Mouse (Mus musculus) ES-E14 (cell line): ENCODE data around the gene Stx5a. TPM values are rescaled to one million over a fixed set of nuclear protein-coding genes. Genes with fewer than 3 reads are reported as not detected.
"Not testable (repeated sequence)": the region's sequence is repeated elsewhere in the genome, so short reads cannot be mapped to it uniquely, and the experiment has no call there.

Experiments used
- DNase-seq: peaks from one replicate; pipeline ENCODE4 v3.0.0-alpha.2; 2013; ENCODE audit warnings: low read depth, low spot score
- H3K27ac ChIP-seq: 2 replicates; pipeline ENCODE4 v1.5.1; 2012; ENCODE audit warnings: low read depth, mild to moderate bottlenecking, low read length, moderate library complexity, mixed read lengths; ENCODE audit not compliant: poor library complexity, insufficient read depth, severe bottlenecking
- H3K36me3 ChIP-seq: 2 replicates; pipeline ENCODE4 v1.6.1; 2012; ENCODE audit warnings: mild to moderate bottlenecking, low read length, moderate library complexity, mixed read lengths; ENCODE audit not compliant: control insufficient read depth, poor library complexity, insufficient read depth, severe bottlenecking
- H3K4me1 ChIP-seq, 2 experiments: fragments of 150-350 bp in 1 of 2; sonication (generic) in 1 of 2; 2 replicates each; pipeline ENCODE4 v1.6.1; 2012; ENCODE audit warnings: low read length in 2 of 2, mild to moderate bottlenecking in 1 of 2, mixed read lengths in 1 of 2; ENCODE audit not compliant: control insufficient read depth in 2 of 2, insufficient read depth in 2 of 2, poor library complexity in 1 of 2
- H3K4me3 ChIP-seq, 2 experiments: fragments of 150-350 bp in 1 of 2; sonication (generic) in 1 of 2; 2 replicates each; pipeline ENCODE4 v1.5.1; 2012; ENCODE audit warnings: low read length in 2 of 2, low read depth in 1 of 2, mild to moderate bottlenecking in 1 of 2, mixed read lengths in 1 of 2; ENCODE audit not compliant: insufficient read depth in 1 of 2, poor library complexity in 1 of 2, severe bottlenecking in 1 of 2
- H3K9ac ChIP-seq: 2 replicates; pipeline ENCODE4 v1.6.1; 2012; ENCODE audit warnings: low read depth, mild to moderate bottlenecking, low read length, mixed read lengths; ENCODE audit not compliant: poor library complexity, insufficient read depth, severe bottlenecking
- H3K9me3 ChIP-seq: fragments of 150-350 bp; sonication (generic); 2 replicates; pipeline ENCODE4 v1.6.1; 2012; ENCODE audit warnings: low read depth, mild to moderate bottlenecking, low read length; ENCODE audit not compliant: control insufficient read depth, insufficient read depth
- CHD2 ChIP-seq: IDR thresholded peaks from 2 replicates; pipeline ENCODE4 v1.6.1; 2014; ENCODE audit warnings: mild to moderate bottlenecking, low read depth, low read length, inconsistent platforms
- HCFC1 ChIP-seq: IDR thresholded peaks from 2 replicates; pipeline ENCODE4 v1.6.1; 2012; ENCODE audit warnings: low read length, inconsistent platforms, borderline replicate concordance; ENCODE audit not compliant: insufficient read depth
- MAFK ChIP-seq: IDR thresholded peaks from 2 replicates; pipeline ENCODE4 v1.6.1; 2014; ENCODE audit warnings: mild to moderate bottlenecking, low read depth, low read length, inconsistent platforms; ENCODE audit not compliant: insufficient read depth
- ZC3H11A ChIP-seq: IDR thresholded peaks from 2 replicates; pipeline ENCODE4 v1.6.1; 2012; ENCODE audit warnings: low read depth, mild to moderate bottlenecking, inconsistent platforms, low read length, borderline replicate concordance
- ZNF384 ChIP-seq: IDR thresholded peaks from 2 replicates; pipeline ENCODE4 v1.6.1; 2012; ENCODE audit warnings: low read depth, low read length, inconsistent platforms
- in situ Hi-C, 2 experiments: fragments of 600-800 bp; cut with MboI; formaldehyde crosslinking; loops; one replicate each; pipeline ENCODE4 v1.15.1; 2025; ENCODE audit warnings: low sequenced_read_pairs in 2 of 2, inconsistent platforms in 1 of 2; ENCODE audit not compliant: unreplicated experiment in 2 of 2
- total RNA-seq: library from RNA; depleted of rRNA; stranded (reverse); fragments of 300-350 nt; gene quantifications from 2 replicates; pipeline ENCODE4 v1.2.3, GENCODE M21; 2012

Stx5a gene
- total RNA-seq, 1 experiment: 66.3 TPM

DNA sequence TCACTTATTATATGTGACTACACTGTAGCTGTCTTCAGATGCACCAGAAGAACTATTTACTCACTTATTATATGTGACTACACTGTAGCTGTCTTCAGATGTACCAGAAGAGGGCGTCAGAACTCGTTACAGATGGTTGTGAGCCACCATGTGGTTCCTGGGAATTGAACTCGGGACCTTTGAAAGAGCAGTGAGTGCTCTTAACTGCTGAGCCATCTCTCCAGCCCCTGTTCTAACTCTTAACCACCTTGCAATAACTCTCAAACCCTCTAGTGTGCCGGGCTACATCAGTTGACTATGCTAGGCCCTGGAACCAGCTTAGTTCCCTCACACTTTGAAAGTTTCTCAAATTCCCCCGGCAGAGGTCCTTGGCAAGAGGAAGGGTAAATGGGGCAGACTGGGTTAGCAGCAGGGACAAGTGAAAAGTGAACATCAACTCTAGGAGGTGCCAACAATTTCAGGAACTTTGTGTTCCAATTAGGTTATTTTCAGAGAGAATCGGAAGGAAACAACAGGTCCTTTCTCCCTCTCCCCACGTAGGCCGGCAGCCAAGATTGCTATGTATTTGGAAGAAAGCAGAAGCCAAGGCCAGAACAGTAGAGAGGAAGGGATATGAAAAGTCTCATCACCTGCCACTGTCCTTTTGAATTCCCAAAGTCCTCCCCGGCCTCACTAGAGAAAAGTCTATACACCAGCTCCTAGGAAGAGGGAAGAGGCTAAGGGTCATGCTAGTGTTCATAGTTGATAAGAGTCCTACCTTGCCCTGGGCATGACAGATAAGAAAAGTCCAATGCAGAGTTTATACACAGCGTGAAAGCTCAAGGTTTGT lies 26.3 kb upstream of the Stx5a start:
- H3K4me1 ChIP-seq: peaks cover 7 to 8% of the 10 kb centered on the region in 2 experiments; a peak in 2 of 4 replicates
- TF ChIP-seq ZNF384: no peak
- no peak for TF ChIP-seq HCFC1
- no peak for TF ChIP-seq MAFK
- TF ChIP-seq CHD2: no peak
- TF ChIP-seq ZC3H11A: no peak
- in situ Hi-C loops: no loop called here
- H3K9ac ChIP-seq: peak overlapping the region; percentile 61; the same call in 1 of the 2 replicates
- H3K27ac ChIP-seq: peak overlapping the region; percentile 25; the same call in 1 of the 2 replicates
- H3K9me3 ChIP-seq: no peaks in the 10 kb centered on the region
- peaks cover 24% of the 10 kb centered on the region for H3K36me3 ChIP-seq
- DNase-seq: no peak
- H3K4me3 ChIP-seq: peak overlapping the region in 1 of 2 experiments; percentile 46; a peak in 2 of 4 replicates

DNA sequence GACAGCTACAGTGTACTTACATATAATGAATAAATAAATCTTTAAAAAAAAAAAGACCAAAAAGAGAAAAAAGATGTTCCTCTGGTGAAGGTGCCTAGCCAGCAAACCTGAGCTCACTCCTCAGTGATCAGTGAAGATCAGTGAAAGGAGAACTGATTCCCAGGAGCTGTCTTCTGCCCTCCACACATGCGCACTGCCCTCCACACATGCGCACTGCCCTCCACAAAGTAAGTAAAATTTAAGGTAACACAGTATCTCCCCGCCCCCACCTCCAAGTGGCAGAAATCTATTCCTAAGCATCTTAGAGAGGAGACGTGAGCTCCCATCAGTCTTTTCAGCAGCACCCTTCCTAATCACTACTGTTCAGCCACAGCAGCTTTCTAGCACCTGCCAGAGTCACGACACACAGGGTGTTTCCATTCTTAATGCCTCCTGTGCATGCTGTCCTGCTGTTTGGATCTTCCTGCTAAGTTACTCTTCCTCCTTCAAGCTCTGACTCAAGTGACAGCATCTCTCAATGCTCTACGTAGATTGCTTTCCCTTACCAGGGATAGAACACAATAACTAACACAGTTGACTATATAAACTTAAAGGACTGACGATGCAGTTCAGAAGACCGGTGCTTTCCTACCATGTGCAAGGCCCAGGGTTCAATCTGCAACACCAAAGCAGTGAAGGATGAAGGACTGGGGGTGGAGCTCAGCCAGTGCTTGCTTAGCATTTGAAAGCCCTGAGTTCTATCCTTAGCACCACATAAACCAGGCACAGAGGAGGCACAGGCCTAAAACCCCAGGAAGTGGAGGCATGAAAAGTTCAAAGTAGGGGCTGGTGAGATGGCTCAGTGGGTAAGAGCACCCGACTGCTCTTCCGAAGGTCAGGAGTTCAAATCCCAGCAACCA lies 25.1 kb upstream of the Stx5a start:
- no peaks in the 10 kb centered on the region for H3K9me3 ChIP-seq
- H3K36me3 ChIP-seq: peaks cover 12% of the 10 kb centered on the region
- peak overlapping the region in 1 of 2 experiments; percentile 49; a peak in 2 of 4 replicates for H3K4me3 ChIP-seq
- H3K27ac ChIP-seq: peak overlapping the region; percentile 81
- no peak for DNase-seq
- in situ Hi-C loops: no loop called here
- peaks cover 2 to 11% of the 10 kb centered on the region in 2 experiments; a peak in 2 of 4 replicates for H3K4me1 ChIP-seq
- TF ChIP-seq ZNF384 (no peak), CHD2 (no peak), HCFC1 (no peak), MAFK (no peak), ZC3H11A (no peak)
- peak overlapping the region; percentile 65; the same call in 1 of the 2 replicates for H3K9ac ChIP-seq

GRCm38 (mm10) chr19:8716767-8717475 lies 24.3 kb upstream of the Stx5a start:
- Histone ChIP-seq H3K4me1 (peaks cover 0 to 8% of the 10 kb centered on the region in 2 experiments; a peak in 2 of 4 replicates), H3K4me3 (no peak overlapping the region), H3K36me3 (peaks cover 6% of the 10 kb centered on the region), H3K9me3 (no peaks in the 10 kb centered on the region), H3K27ac (peak overlapping the region; percentile 53; the same call in 1 of the 2 replicates), H3K9ac (no peak overlapping the region; the same call in 1 of the 2 replicates)
- DNase-seq: no peak
- no peak for TF ChIP-seq HCFC1
- TF ChIP-seq ZNF384: peak; percentile 84
- in situ Hi-C loops: no loop called here

- no peaks in the 10 kb centered on the region for H3K36me3 ChIP-seq
- in situ Hi-C loops: no loop called here
- H3K27ac ChIP-seq: no peak overlapping the region
- DNase-seq: no peak
- TF ChIP-seq ZNF384: peak; percentile 88
- TF ChIP-seq MAFK: no peak
- H3K9ac ChIP-seq: no peak overlapping the region
- H3K4me1 ChIP-seq: peaks cover 0 to 8% of the 10 kb centered on the region in 2 experiments; a peak in 2 of 4 replicates
- no peak overlapping the region for H3K4me3 ChIP-seq
- no peaks in the 10 kb centered on the region for H3K9me3 ChIP-seq
These were observed 22.9 kb upstream of the Stx5a start for GRCm38 (mm10) chr19:8718357-8718756.

- in situ Hi-C loops: not testable (repeated sequence)
These were observed 22.2 kb upstream of the Stx5a start for GRCm38 (mm10) chr19:8719037-8719436.

More at GRCm38 (mm10) chr19:8719037-8719436, 22.2 kb upstream of the Stx5a start:
- H3K27ac ChIP-seq, H3K9me3 ChIP-seq, H3K9ac ChIP-seq, H3K36me3 ChIP-seq, H3K4me1 ChIP-seq, DNase-seq, H3K4me3 ChIP-seq: not testable (repeated sequence)
